18 mouse cellular contexts compared by ENCODE assay signal in genomic region chr6:65888835-65889234, GRCm38 (mm10).
"Had no signal": no experiment of that assay in that cellular context is flagged by ENCODE, and none has a peak within 500 bp of the region (broad histone marks: within the 10 kb centered on the region; RNA-seq: fewer than 3 reads in every experiment).

No protein-coding gene starts in this region.

- H3K27ac ChIP-seq: kidney, postnatal 0 days; limb, embryonic 15.5 days; liver, embryonic 12.5 days; macrophage; midbrain, embryonic 15.5 days; neural tube, embryonic 15.5 days; stomach, postnatal 0 days had no signal

- DNase-seq: kidney, adult 11 months; kidney, adult 9 months; kidney, postnatal 36 days; lung, embryonic 14.5 days; lung, postnatal 14 days; right cerebral cortex, adult 18-20 months; right cerebral cortex, postnatal 25 days; thymus, adult 18-20 months; thymus, postnatal 14 days had no signal

- H3K4me2 ChIP-seq: limb, embryonic 15.5 days; liver, embryonic 12.5 days; lung, embryonic 14.5 days; midbrain, embryonic 11.5 days; midbrain, embryonic 15.5 days; neural tube, embryonic 15.5 days had no signal

- H3K27me3 ChIP-seq: limb, embryonic 15.5 days; liver, embryonic 12.5 days; megakaryocyte, embryonic 14.5 days; midbrain, embryonic 15.5 days; neural tube, embryonic 15.5 days had no signal

- H3K36me3 ChIP-seq: midbrain, embryonic 15.5 days; neural tube, embryonic 15.5 days had no signal

- H3K4me3 ChIP-seq: limb, embryonic 15.5 days; liver, embryonic 12.5 days; megakaryocyte, embryonic 14.5 days; midbrain, embryonic 15.5 days; neural tube, embryonic 15.5 days had no signal
